Mouse (Mus musculus): Measurements from ENCODE around the gene A630073D07Rik. TPM values are rescaled to one million over a fixed set of nuclear protein-coding genes. Genes with fewer than 3 reads are reported as not detected.
A peak's percentile ranks its signal among the peaks of the same experiment; 100 is the strongest.
"Not testable (repeated sequence)": the region's sequence is repeated elsewhere in the genome, so short reads cannot be mapped to it uniquely, and the experiment has no call there.

Gene A630073D07Rik
- not detected for total RNA-seq (2021)
- long read RNA-seq, experiment 1 = 0 reads
- long read RNA-seq, experiment 2 = 0 reads

DNA sequence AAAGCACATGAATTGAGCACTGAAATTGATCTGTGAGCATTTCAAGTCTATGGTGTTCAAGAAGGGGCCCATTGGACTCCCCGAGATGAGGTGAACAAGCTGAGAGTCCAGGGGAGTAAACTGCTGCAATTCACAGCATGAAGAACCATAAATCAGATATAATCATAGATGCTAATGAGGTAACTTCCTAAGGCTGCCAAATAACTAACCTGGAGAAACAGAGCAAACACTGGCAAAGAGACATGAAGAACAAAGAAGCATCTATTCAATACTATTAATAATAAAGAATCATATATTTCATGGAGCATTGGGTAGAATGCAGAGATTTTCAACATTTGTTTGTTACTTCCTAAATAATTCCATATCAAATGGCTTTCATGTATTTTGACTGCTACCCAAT is at the start of gene A630073D07Rik:
Gene A630073D07Rik, minus strand, starts transcription at position 101 of the 400 bp plus-strand sequence.
- DNase-seq (ENCODE audit: low spot score in 2 of 2) = no peak

DNA sequence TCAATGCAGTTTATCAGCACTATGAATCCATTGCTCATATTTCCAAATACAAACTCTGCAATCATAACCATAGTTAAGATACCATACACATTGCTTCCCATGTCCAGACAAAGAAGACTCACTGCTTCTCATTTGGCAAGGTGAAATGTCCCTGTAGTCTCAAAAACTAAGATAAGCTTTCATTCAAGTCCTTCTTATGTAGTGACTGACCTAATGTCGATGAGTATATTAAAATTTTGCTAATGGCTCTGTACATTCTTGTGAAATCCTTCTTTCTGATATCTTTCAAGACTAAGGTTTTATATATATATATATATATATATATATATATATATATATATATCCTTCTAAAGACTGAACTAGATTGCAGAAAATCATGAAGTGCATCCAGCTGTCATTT is 49.6 kb upstream of the A630073D07Rik start, which contains the start of gene Tas2r121:
Gene Tas2r121, minus strand, starts transcription at position 101 of the 400 bp plus-strand sequence.
- DNase-seq (ENCODE audit: low spot score in 2 of 2) = no peak

DNA sequence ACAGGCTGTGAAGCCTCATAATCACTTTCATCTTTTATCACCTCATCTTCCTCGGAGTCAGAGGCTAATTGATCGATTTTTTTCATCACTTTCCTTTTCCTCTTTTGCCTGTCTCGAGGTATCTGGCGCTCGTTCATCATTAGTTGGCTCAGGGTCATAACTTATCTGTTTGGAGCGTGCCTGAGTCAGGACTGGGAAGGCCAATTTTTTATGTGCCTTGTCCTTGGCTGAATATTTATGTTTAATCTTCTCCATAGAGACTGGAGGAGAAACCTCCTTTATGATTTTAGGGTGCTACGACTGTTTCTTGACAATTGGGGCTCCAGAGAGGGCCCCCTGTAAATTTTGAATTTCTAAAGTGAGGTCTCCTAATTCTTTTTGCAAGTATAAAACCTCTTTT is 40.3 kb upstream of the A630073D07Rik start:
- DNase-seq (ENCODE audit: low spot score in 2 of 2) = not testable (repeated sequence)

DNA sequence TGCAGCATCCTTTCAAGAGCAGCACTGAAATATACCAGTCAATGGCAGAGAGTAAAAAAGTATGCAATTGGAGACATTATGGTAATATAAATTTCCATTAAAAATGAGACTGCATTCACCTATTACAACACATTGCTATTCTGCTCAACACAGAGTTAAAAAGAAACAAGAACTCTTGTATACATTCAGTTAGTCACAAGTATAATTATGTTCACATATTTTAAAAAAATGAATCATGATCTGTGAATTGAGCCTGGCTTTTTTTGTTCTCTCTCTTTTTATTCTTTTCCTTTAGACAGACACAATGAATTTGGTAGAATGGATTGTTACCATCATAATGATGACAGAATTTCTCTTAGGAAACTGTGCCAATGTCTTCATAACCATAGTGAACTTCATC is 5.3 kb upstream of the A630073D07Rik start, which contains the start of gene Tas2r120:
Gene Tas2r120, plus strand, starts transcription at position 301 of the 400 bp plus-strand sequence.
- DNase-seq (ENCODE audit: low spot score in 2 of 2) = no peak

DNA sequence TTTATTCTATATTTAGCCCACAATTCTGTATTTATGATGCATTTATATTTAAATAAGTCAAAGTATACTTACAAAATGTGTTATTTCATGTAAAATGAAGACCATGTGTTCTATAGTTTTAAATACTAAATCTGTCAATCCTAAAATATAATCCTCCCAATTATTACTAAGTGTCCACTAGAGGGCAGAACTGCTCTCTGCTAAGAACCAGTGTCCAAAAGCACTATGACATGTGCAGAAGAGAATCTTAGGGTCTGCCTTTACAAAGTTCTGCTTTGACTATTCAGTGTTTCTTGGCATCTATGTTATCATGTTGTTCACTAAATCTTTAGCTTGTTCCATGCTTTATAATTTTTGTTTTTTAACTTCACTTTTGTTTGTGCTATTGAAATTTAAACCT is 1.9 kb downstream of the A630073D07Rik start:
- DNase-seq (ENCODE audit: low spot score in 2 of 2) = peak in 1 of 2 experiments; percentile 1

DNA sequence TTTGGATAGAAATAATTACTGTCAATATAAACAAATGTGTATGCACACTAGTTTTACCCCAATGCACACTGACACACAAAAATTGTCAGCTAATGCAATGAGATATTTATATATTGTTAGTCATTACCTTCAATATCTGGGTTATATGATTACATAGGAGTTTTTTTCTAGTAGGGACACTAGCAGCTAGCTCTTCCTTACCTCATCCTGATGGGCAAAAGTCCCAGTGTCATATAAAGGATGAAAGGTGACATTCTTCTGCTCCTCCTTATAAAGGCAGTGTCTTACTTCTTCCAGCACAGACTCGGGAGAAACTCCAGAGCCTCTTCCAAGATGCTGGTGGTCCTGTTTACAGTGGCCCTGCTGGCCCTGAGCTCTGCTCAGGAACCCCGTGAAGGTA is 55.7 kb downstream of the A630073D07Rik start, which contains the start of gene Prp2:
Gene Prp2, plus strand, starts transcription at position 301 of the 400 bp plus-strand sequence.
- DNase-seq (ENCODE audit: low spot score in 2 of 2) = not testable (repeated sequence)

Other genes with a start within 250 kb of the A630073D07Rik start
- not detected for gene Prh1, start 81.7 kb downstream of the A630073D07Rik start, total RNA-seq (2021)
- not detected for gene Prp2, start 55.6 kb downstream of the A630073D07Rik start, total RNA-seq (2021)
- not detected for gene Tas2r120, start 5.4 kb upstream of the A630073D07Rik start, total RNA-seq (2021)
- not detected for gene Tas2r121, start 49.5 kb upstream of the A630073D07Rik start, total RNA-seq (2021)
- not detected for gene Tas2r122, start 60.4 kb upstream of the A630073D07Rik start, total RNA-seq (2021)
- not detected for gene Tas2r115, start 86.5 kb upstream of the A630073D07Rik start, total RNA-seq (2021)
- gene Tas2r124, start 103.2 kb upstream of the A630073D07Rik start, total RNA-seq (2021) = not detected
- not detected for gene Tas2r102, start 110.6 kb upstream of the A630073D07Rik start, total RNA-seq (2021)
- not detected for gene Tas2r136, start 126.6 kb upstream of the A630073D07Rik start, total RNA-seq (2021)
- gene Tas2r117, start 151.3 kb upstream of the A630073D07Rik start, total RNA-seq (2021) = not detected
- gene Tas2r123, start 195.6 kb upstream of the A630073D07Rik start, total RNA-seq (2021) = not detected
- gene Tas2r116, start 203.9 kb upstream of the A630073D07Rik start, total RNA-seq (2021) = not detected
- gene Tas2r110, start 216.5 kb upstream of the A630073D07Rik start, total RNA-seq (2021) = not detected
- gene Tas2r113, start 241.5 kb upstream of the A630073D07Rik start, total RNA-seq (2021) = not detected